Mouse (Mus musculus) frontal cortex, postnatal 36 days (tissue): ENCODE data around the gene Mrnip.

Source experiments
- DNase-seq, 2 experiments: peaks; one replicate each; pipeline ENCODE4 v3.0.0; 2022; ENCODE audit warnings: low spot score in 2 of 2

The Mrnip gene

GRCm38 (mm10) chr11:50203302-50203827, 29.1 kb downstream of the Mrnip start:
- DNase-seq: no peak

GRCm38 (mm10) chr11:50205434-50205833, 31.2 kb downstream of the Mrnip start:
- no peak for DNase-seq

- DNase-seq: no peak
These were observed 31.8 kb downstream of the Mrnip start for GRCm38 (mm10) chr11:50206037-50206436.

- no peak for DNase-seq
These were observed 33.1 kb downstream of the Mrnip start for GRCm38 (mm10) chr11:50207344-50207743.

GRCm38 (mm10) chr11:50208039-50208438, 33.8 kb downstream of the Mrnip start:
- no peak for DNase-seq

GRCm38 (mm10) chr11:50210101-50210504, 35.9 kb downstream of the Mrnip start:
- peak; percentile 74 to 78 for DNase-seq

- DNase-seq: peak; percentile 84 to 88
These were observed 36.4 kb downstream of the Mrnip start, which contains the start of the genes Sqstm1 and Mgat4b for GRCm38 (mm10) chr11:50210505-50211151. Gene Sqstm1, minus strand, starts transcription at chr11:50210827. Gene Mgat4b, plus strand, starts transcription at chr11:50210890.

GRCm38 (mm10) chr11:50211322-50212059, 37.2 kb downstream of the Mrnip start:
- no peak for DNase-seq

GRCm38 (mm10) chr11:50212060-50212739, 38.0 kb downstream of the Mrnip start:
- no peak for DNase-seq

- DNase-seq: peak in 1 of 2 experiments; percentile 49
These were observed 38.9 kb downstream of the Mrnip start for GRCm38 (mm10) chr11:50212848-50213758.

GRCm38 (mm10) chr11:50214631-50215030, 40.4 kb downstream of the Mrnip start:
- DNase-seq: no peak

- DNase-seq: no peak
These were observed 41.4 kb downstream of the Mrnip start for GRCm38 (mm10) chr11:50215633-50216032.

- DNase-seq: no peak
These were observed 42.6 kb downstream of the Mrnip start for GRCm38 (mm10) chr11:50216724-50217366.

- no peak for DNase-seq
These were observed 43.6 kb downstream of the Mrnip start for GRCm38 (mm10) chr11:50217811-50218210.

- no peak for DNase-seq
These were observed 45.6 kb downstream of the Mrnip start for GRCm38 (mm10) chr11:50219833-50220232.

- DNase-seq: no peak
These were observed 48.5 kb downstream of the Mrnip start for GRCm38 (mm10) chr11:50222559-50223276.

- DNase-seq: no peak
These were observed 49.8 kb downstream of the Mrnip start for GRCm38 (mm10) chr11:50223783-50224662.

GRCm38 (mm10) chr11:50224671-50225530, 50.7 kb downstream of the Mrnip start:
- peak; percentile 81 to 86 for DNase-seq
